Mouse (Mus musculus): Measurements from ENCODE around the gene Trappc13. TPM values are rescaled to one million over a fixed set of nuclear protein-coding genes. Genes with fewer than 3 reads are reported as not detected.

Trappc13 gene
- polyA plus RNA-seq, 1 experiment from 2014 or later: 30.9 TPM

DNA sequence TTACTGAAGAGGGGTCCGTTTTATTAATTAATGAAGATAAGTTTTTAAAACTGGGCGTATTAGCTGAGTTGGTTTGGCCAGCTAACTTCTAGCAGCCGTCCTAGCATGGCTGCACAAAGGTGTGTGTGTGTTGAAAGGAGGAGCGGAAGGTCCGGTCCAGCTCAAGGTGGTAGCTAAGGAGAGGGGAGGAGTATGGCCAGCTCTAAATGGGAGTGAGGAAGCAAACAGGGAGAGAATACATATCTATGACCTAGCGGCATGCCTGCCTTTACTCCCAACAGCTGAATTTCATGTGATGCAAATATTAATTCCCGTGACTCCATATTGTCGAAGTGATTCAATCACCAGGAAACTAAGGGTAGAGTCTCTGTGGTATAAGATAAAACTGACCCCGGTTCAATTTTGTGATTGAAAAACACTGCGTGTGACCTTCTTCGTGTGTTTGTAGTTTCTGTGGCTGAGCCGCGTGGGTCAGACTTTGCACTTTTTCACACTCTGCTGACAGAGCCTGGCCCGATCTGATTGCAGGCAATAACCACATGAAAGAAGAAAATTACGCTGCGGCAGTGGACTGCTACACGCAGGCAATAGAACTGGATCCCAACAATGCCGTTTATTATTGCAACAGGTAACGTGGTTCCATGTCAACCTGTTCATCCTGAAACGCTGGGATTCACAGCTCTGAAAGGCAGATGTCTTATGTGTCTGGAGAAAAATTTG lies 54.4 kb downstream of the Trappc13 start:
- Histone ChIP-seq H3K9ac (ENCODE audit: low read depth, low read length) (no peak overlapping the region), H3K4me1 (replicated peaks; ENCODE audit: control insufficient read depth, insufficient read depth, low read length) (no peaks in the 10 kb centered on the region), H3K27ac (ENCODE audit: low read depth, low read length) (no peak overlapping the region), H3K27me3 (replicated peaks; ENCODE audit: control insufficient read depth, insufficient read depth, low read length) (no peaks in the 10 kb centered on the region), H3K9me3 (ENCODE audit: control insufficient read depth) (no peaks in the 10 kb centered on the region), H3K4me3 (ENCODE audit: low read depth, low read length) (no peak overlapping the region), H3K4me2 (replicated peaks; ENCODE audit: low read depth) (peak overlapping the region; percentile 39), H3K36me3 (ENCODE audit: control insufficient read depth, insufficient read depth) (no peaks in the 10 kb centered on the region)
- peak; percentile 80 for ATAC-seq
- TF ChIP-seq CTCF (IDR thresholded peaks at IDR 0.05; ENCODE audit: low read depth): no peak
- 60% methylated on average over 20 of the region's 20 CpGs for WGBS

DNA sequence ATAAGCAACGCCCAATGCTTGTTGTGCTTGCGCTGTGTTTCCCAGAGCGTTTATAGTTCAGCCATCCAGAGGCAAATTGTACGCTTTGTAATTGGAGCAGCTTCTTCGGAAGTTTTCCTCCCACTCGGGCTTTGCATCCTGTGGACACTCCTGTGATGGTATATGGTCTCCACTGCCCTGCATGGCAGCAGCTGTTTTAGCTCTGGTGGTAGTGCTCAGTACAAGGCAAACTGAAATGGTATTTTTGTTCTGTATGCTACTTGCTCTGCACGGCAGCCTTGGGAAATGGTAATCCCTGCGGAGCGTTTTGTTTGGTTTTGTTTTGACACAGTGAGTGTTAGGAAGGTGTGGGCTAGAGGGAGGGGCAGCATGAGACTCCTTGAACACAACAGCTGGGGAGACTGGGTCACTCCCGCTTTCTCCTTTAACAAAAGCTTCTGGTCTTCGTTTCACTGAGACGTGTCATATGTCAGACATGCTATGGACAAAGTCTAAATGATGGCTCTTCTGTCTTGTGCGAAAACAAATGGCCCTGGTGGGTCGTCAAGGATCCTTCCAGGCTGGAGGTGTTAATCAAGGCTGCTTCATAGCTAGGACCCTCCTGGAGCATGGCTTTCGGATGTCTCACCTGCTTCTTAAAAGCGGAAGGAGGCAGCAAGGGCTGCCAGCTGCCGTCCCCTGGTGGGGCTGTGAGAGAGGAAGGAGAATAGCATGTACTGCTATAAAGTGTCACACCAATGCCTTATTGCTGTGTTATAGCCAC lies 56.0 kb downstream of the Trappc13 start:
- H3K27ac ChIP-seq (ENCODE audit: low read depth, low read length): no peak overlapping the region
- no peak overlapping the region for H3K9ac ChIP-seq (ENCODE audit: low read depth, low read length)
- no peaks in the 10 kb centered on the region for H3K9me3 ChIP-seq (ENCODE audit: control insufficient read depth)

DNA sequence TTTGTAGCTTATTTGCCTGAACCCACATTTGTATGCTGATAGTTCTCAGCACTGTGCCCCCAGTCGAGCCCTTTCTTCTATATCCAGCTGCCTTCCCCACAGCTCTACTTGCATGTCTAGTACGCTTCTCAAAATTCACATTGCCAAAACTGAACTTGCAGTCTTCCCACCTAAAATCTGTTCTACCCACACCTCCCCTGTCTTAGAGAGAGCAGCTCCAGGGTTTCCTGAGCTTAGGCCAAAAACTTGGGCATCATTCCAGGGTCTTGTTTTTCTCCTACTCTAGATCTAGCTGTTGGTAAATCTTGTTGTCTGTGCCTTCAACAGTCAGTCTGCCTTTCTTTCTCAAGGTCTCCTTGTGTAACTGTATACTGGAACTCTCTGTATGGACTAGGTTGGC lies 63.4 kb downstream of the Trappc13 start:
- Histone ChIP-seq H3K4me2 (replicated peaks; ENCODE audit: low read depth) (no peak overlapping the region), H3K36me3 (ENCODE audit: control insufficient read depth, insufficient read depth) (no peaks in the 10 kb centered on the region), H3K4me1 (replicated peaks; ENCODE audit: control insufficient read depth, insufficient read depth, low read length) (no peaks in the 10 kb centered on the region), H3K4me3 (ENCODE audit: low read depth, low read length) (no peak overlapping the region), H3K9ac (ENCODE audit: low read depth, low read length) (no peak overlapping the region), H3K27ac (ENCODE audit: low read depth, low read length) (no peak overlapping the region), H3K27me3 (replicated peaks; ENCODE audit: control insufficient read depth, insufficient read depth, low read length) (no peaks in the 10 kb centered on the region), H3K9me3 (ENCODE audit: control insufficient read depth) (no peaks in the 10 kb centered on the region)
- ATAC-seq: no peak
- TF ChIP-seq CTCF (IDR thresholded peaks at IDR 0.05; ENCODE audit: low read depth): no peak
- 94% methylated on average over 2 of the region's 2 CpGs for WGBS

More for the DNA sequence above, 56.0 kb downstream of the Trappc13 start:
- no peak for TF ChIP-seq CTCF (IDR thresholded peaks at IDR 0.05; ENCODE audit: low read depth)
- Histone ChIP-seq H3K4me1 (replicated peaks; ENCODE audit: control insufficient read depth, insufficient read depth, low read length) (no peaks in the 10 kb centered on the region), H3K4me3 (ENCODE audit: low read depth, low read length) (no peak overlapping the region), H3K27me3 (replicated peaks; ENCODE audit: control insufficient read depth, insufficient read depth, low read length) (no peaks in the 10 kb centered on the region), H3K36me3 (ENCODE audit: control insufficient read depth, insufficient read depth) (no peaks in the 10 kb centered on the region), H3K4me2 (replicated peaks; ENCODE audit: low read depth) (no peak overlapping the region; the same call in 1 of the 2 replicates)
- no peak for ATAC-seq
- WGBS: 55% methylated on average over 17 of the region's 17 CpGs

DNA sequence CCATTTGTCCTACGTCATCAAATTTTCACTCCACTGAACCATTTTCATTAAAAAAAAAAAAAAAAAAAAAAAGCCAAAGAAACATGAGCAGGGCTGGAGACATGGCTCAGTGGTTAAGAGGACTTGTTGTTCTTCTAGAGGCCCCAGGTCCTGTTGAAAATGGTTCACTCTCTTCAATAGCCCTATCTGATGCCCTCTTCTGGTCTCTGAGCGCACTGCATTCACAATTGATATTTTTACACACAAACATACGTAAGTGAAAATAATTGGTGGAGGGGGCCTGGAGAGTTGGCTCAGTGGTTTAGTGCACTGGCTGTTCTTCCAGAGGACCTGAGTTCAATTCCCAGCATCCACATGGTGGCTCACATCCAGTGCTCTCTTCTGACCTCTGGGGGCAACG lies 64.5 kb downstream of the Trappc13 start:
- Histone ChIP-seq H3K4me3 (ENCODE audit: low read depth, low read length) (no peak overlapping the region), H3K36me3 (ENCODE audit: control insufficient read depth, insufficient read depth) (no peaks in the 10 kb centered on the region), H3K27ac (ENCODE audit: low read depth, low read length) (no peak overlapping the region), H3K9ac (ENCODE audit: low read depth, low read length) (no peak overlapping the region), H3K4me1 (replicated peaks; ENCODE audit: control insufficient read depth, insufficient read depth, low read length) (no peaks in the 10 kb centered on the region), H3K4me2 (replicated peaks; ENCODE audit: low read depth) (no peak overlapping the region), H3K27me3 (replicated peaks; ENCODE audit: control insufficient read depth, insufficient read depth, low read length) (no peaks in the 10 kb centered on the region), H3K9me3 (ENCODE audit: control insufficient read depth) (no peaks in the 10 kb centered on the region)
- TF ChIP-seq CTCF (IDR thresholded peaks at IDR 0.05; ENCODE audit: low read depth): peak; percentile 39; the same call in 1 of the 2 replicates
- WGBS: 96% methylated on average over 4 of the region's 4 CpGs
- no peak for ATAC-seq

DNA sequence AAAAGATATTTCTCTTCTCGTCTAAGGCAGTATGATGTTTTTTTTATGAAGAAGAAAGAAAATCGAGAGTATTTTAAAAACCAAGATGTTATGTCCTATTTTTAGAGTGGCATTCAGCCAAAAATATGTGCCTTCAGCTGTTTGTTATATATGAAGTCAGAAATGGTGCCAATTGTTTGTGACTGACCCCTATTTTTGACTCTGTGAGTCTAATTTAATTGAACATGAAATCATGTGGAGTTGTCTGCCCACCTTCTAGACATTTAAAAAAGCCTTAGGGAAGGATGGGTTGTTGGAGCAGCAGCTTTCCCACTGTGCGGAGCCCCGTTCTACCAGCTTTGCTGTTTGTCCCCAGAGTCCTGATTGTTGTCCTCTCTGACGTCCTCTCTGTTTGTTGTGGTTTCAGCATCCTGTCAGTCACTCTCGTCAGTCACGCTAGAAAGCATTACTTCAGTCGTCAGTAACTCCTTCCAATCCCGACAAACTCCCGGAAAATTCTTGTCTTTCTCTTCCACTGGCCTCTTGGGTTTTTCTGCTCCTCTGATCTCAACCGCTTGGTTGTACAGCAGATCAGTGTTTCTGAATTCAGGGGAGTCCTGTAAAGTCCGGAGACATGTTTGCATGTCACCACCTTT lies 65.9 kb downstream of the Trappc13 start:
- no peaks in the 10 kb centered on the region for H3K36me3 ChIP-seq (ENCODE audit: control insufficient read depth, insufficient read depth)
- no peak overlapping the region for H3K27ac ChIP-seq (ENCODE audit: low read depth, low read length)
- no peaks in the 10 kb centered on the region for H3K4me1 ChIP-seq (replicated peaks; ENCODE audit: control insufficient read depth, insufficient read depth, low read length)
- ATAC-seq: no peak
- H3K4me2 ChIP-seq (replicated peaks; ENCODE audit: low read depth): no peak overlapping the region
- H3K4me3 ChIP-seq (ENCODE audit: low read depth, low read length): no peak overlapping the region
- H3K9me3 ChIP-seq (ENCODE audit: control insufficient read depth): no peaks in the 10 kb centered on the region
- TF ChIP-seq CTCF (IDR thresholded peaks at IDR 0.05; ENCODE audit: low read depth): no peak
- no peaks in the 10 kb centered on the region for H3K27me3 ChIP-seq (replicated peaks; ENCODE audit: control insufficient read depth, insufficient read depth, low read length)
- 73% methylated on average over 12 of the region's 12 CpGs for WGBS
- H3K9ac ChIP-seq (ENCODE audit: low read depth, low read length): no peak overlapping the region

DNA sequence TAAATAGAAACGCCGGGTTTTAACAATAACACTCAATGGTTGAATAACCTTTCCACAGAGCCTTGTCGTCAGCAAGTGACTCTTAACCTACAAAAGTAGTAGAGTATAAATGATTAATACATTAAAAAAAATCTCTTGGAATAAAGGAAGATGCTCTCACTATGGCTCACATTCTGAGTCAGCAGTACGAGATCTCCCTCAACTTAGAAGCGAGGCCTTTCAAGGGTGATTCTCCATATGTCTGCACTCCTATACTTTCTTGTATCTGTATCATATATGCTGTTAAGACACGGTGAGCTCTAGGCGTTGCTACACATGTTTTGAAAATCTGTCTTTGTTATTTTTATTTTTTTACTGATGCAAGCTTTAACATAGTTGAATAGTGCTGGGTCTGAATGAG lies 67.7 kb downstream of the Trappc13 start:
- Histone ChIP-seq H3K9ac (ENCODE audit: low read depth, low read length) (peak overlapping the region; percentile 62; the same call in 1 of the 2 replicates), H3K36me3 (ENCODE audit: control insufficient read depth, insufficient read depth) (no peaks in the 10 kb centered on the region), H3K4me2 (replicated peaks; ENCODE audit: low read depth) (peak overlapping the region; percentile 92), H3K27ac (ENCODE audit: low read depth, low read length) (0 out of 2 replicates have a peak overlapping the region, but pooled peaks have one; percentile 21), H3K27me3 (replicated peaks; ENCODE audit: control insufficient read depth, insufficient read depth, low read length) (no peaks in the 10 kb centered on the region), H3K4me1 (replicated peaks; ENCODE audit: control insufficient read depth, insufficient read depth, low read length) (no peaks in the 10 kb centered on the region), H3K9me3 (ENCODE audit: control insufficient read depth) (no peaks in the 10 kb centered on the region), H3K4me3 (ENCODE audit: low read depth, low read length) (peak overlapping the region; percentile 70)
- WGBS: 40% methylated on average over 7 of the region's 7 CpGs
- no peak for TF ChIP-seq CTCF (IDR thresholded peaks at IDR 0.05; ENCODE audit: low read depth)
- ATAC-seq: no peak

Data from intestine, postnatal 0 days (tissue).